Mouse (Mus musculus) gastrocnemius, adult 8-10 months (tissue): ENCODE measurements around the gene Trmt10c. TPM values are rescaled to one million over a fixed set of nuclear protein-coding genes. Genes with fewer than 3 reads are reported as not detected.
"Not testable (repeated sequence)": the region's sequence is repeated elsewhere in the genome, so short reads cannot be mapped to it uniquely, and the experiment has no call there.

Experiments used
- DNase-seq, 2 experiments: peaks; one replicate each; pipeline ENCODE4 v3.0.0; 2022; ENCODE audit warnings: low spot score in 2 of 2
- microRNA-seq: library from miRNA; unstranded; fragments of <30 nt; microRNA quantifications from one replicate; pipeline ENCODE4 v1.2.0, GENCODE M21; 2022
- total RNA-seq, 4 experiments: library from RNA; stranded (reverse); gene quantifications; 2 replicates each; pipeline ENCODE4 v1.2.4; 2022

Trmt10c gene
- total RNA-seq, 4 experiments from 2014 or later, result 8.0 to 8.9 (median 8.4) TPM

DNA sequence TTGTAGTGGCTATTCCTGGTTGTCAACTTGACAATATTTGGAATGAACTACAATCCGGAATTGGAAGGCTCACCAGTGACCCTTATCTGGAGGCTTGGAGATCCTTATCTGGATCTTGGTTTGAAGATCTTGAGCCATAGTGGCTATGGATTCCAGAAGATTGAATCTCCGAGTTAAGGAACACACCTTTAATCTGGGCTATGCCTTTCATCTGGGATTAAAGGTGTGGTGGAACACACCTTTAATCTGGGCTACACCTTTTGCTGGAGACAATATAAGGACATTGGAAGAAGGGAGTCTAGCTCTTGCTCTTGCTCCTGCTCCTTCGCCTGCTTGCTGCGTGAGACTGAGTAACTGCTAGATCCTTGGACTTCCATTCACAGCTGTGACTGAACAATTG, 10.4 kb upstream of the Trmt10c start, which contains the start of gene Senp7:
Senp7 (plus strand) TSS at position 301 of the 400 bp plus-strand sequence.
- DNase-seq, result not testable (repeated sequence)

DNA sequence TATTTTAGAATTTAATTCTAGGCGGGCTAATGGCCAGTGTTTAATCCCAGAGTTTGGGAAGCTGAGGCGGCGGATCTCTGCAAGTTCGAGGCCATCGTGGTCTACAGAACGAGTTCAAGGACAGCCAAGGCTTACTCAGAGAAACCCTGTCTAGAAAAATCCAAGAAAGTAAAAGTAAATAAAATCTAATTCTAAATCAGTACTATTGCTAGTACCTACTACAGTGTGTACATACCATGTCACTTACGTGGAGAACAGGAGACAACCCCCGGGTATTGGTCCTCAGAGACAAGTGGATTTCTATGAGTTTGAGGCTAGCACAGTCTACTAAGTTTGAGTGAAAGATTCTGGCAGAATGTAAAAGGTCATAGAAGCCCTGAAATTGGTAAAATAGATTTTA, 471 bp upstream of the Trmt10c start:
- no peak for DNase-seq

DNA sequence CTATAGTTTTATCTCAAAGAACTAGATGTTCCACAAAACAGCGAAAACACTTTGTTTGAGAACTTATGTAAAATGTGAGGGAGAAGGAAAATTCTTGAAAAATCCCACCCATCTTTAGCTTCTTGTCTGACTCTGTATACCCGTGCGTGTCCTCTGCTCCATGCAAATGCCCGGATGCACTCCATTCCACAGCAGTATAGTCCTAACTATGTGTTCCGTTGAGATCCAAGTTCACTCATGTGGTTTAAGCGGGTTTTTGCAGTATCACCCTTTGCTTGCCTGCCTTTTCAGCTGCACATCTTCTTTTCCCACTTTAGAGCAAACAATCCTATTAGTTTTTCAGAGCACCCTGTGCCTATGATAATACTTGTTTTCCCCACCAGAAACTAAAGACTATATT, 1.1 kb downstream of the Trmt10c start:
- DNase-seq, result no peak

DNA sequence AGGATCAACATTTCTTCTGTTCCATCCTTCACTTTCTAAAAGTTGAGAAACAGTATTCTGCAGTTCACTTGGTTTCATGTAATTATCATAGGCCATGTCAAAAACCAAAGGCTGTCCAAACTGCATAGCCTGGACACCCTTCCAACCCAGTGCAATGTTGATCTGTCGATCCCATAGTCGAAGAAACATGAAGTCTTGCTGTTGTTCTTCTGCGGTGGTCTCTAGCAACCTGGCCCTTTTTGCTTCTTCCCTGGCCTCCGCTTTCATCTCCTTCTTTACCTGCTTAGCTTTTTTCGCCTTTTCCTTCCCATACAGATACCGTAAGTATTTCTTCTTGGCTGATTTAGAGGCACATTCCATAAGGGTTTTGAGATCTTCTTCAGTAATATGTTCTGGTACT, 3.1 kb downstream of the Trmt10c start:
- no peak for DNase-seq

DNA sequence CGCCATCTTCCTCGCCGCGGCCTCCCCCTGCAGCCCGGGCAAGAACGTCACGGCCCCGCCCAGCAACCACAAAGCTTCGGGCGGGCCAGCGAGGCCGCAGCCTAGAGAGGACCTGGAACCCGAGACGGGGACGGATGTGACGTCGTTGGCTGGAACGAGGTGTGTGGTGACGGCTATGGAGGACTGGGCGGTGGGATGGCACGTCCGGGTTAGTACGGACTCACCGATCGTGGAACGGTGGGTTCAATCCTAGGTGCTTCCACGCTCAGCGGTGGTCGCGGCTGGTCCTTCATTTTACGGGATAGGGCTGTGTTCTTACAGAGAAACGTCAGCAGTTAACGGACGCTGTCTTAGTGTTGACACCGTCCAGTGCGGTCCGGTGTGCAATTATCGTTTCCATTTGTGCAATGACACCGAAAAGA, 7.9 kb downstream of the Trmt10c start, which contains the start of gene Pcnp:
Pcnp (minus strand) TSS at position 79 of the 422 bp plus-strand sequence.
- peak; percentile 97 for DNase-seq

DNA sequence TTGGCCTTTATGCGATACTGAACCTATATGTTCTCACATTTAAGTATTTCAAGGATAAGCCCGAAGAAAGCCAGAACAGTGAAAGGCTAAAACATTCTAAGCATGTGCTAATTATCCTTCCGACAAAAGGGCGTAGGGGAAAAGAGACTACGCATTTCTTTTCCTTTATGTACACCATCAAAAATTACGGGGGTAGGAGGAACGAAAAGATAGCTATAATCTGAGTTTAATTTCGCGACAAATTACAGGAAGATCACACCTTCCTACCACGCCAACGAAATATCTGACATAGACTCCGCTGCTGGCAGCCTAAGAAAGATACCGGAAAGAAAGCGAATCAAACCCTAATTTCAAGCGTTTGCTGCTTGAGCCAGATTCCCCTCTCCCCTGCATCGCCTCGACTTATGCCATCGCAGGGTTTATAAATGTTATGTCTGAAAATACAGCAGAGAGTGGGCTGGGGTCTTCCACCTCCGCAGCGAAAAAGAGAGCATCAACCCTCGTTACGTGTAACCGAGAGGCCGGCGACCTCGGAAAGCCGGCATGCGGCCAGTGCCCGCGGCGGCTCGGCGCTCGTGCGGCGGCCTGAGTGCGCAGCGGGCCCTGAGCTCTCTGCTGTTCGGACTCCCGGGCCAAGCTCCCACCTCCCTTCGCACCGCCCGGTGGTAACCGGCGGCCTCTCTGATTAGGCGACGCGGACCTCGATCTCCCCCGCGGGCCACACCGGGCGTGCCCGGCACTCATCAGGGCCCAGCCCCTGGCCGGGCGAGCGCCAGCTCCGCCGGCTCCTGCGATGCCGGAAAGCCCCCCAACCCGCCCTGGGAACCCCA, 8.7 kb downstream of the Trmt10c start:
- peak; percentile 53 for DNase-seq

- no peak for DNase-seq
These were observed 9.6 kb downstream of the Trmt10c start for GRCm38 (mm10) chr16:56027854-56028629.

GRCm38 (mm10) chr16:56019660-56020059, 18.0 kb downstream of the Trmt10c start:
- no peak for DNase-seq

- no peak for DNase-seq
These were observed 23.5 kb downstream of the Trmt10c start for GRCm38 (mm10) chr16:56014076-56014475.

DNA sequence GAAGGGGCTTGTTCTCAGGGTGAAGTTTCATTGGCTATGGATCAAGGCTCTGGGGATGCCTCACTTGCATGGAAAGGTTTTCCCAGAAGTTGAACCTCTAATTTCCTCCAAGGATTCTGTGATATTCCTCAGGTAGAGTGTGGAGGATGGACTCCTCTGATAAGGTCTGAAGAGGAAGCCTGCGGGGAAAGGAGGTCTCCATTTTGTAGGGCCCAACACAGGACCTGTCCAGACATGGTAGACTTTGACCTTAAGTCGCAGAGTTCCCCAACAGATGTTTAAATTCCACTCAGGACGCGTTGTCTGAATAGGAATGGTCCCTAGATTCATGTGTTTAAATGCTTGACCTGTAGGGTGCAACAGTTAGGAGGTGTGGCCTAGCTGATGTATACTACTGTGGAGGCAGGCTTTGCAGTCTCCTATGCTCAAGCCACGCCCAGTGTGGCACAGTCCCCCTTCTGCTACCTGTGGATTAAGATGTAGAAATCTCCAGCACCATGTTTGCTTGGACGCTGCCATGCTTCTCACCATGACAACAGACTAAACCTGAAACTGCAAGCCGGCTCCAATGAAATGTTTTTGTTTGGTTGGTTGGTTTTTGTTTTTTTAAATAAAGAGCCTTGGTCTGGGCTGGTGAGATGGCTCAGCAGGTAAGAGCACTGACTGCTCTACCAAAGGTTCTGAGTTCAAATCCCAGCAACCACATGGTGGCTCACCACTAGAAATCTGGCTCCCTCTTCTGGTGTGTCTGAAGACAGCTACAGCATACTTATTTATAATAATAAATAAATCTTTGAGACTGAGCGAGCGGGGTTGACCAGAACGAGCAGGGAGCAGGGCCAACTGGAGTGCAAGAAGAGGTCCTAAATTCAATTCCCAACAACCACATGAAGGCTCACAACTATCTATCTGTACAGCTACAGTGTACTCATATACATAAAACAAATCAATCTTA, 24.6 kb downstream of the Trmt10c start:
- DNase-seq, result no peak

DNA sequence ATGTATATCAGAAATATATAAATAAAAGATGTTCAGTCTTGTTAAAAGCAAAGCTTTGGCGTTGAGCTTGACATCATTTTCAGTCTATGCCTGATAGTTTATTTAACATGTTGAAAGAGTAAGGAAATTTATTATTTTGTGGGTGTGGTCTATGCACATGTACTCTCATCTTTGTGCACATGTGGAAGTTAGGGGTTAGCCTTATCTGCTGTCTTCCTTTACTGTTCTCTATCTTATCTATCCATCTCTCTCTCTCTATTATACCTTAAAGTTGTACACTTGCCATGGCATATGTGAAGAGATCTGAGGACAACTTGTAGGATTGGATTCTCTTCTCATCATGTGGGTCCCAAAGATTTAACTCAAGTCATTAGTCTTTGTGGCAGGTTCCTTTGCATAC, 28.8 kb downstream of the Trmt10c start:
- no peak for DNase-seq

- no peak for DNase-seq
These were observed 30.8 kb downstream of the Trmt10c start for GRCm38 (mm10) chr16:56006798-56007197.

DNA sequence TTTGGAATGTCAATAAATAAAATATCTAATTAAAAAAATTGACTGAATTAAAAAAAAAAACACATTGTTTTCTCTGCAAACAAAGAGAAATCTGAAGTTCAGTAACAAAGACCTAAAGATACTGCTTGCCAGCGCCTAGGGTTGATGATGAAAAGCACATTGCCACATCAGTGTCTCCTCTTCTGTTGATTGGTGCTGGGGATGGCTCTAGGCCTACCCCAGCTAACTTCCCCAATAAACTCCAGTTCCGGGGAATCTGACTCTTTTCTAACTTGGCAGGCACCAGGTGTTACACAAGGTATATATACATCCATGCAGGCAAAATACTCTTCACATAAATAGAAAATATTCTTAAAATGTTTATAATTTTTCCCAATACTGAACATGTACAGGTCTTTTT, 43.4 kb downstream of the Trmt10c start:
- no peak for DNase-seq

- no peak for DNase-seq
These were observed 47.3 kb downstream of the Trmt10c start for GRCm38 (mm10) chr16:55990311-55990710.

DNA sequence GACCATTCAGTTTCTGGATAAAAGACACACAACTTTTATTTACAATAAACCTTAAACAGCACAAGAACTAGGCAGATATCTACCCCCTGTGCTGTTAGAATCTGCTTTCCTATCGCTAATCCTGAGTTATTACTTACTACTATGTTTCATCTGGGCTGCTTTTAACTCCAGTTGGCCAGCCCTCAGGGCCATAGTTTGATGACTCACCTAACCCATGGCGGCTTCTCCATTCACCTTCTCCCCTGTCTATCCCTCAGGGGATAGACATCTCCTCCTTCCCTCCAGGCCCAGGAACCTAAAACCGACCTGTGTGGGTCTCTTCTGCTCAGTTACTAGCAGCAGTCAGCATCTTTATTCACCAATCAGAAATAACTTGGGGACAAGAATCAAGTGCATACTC, 51.6 kb downstream of the Trmt10c start:
- DNase-seq, result no peak

Small RNA genes lying within 50 kb of the gene (microRNA-seq; reads per million reads assigned to microRNA genes)
- gene Gm24047, result not detected

Other genes starting within 250 kb of the Trmt10c start
- 1 to 10 TPM in 2 of 4 experiments, under 1 TPM in 2; 0.61 to 1.1 (median 0.93) TPM for gene Nfkbiz, start 198.9 kb downstream of the Trmt10c start, total RNA-seq
- gene Nxpe3, start 142.5 kb downstream of the Trmt10c start, total RNA-seq, result under 1 TPM; 0.27 to 0.70 (median 0.38) TPM
- gene Cep97, start 103.0 kb downstream of the Trmt10c start, total RNA-seq, result 1 to 10 TPM; 4.3 to 7.2 (median 5.5) TPM
- gene Rpl24, start 71.5 kb downstream of the Trmt10c start, total RNA-seq, result 100 to 1,000 TPM; 479 to 689 (median 565) TPM
- gene Zbtb11, start 63.9 kb downstream of the Trmt10c start, total RNA-seq, result 10 to 100 TPM in 2 of 4 experiments, 1 to 10 TPM in 2; 9.6 to 15.0 (median 10.2) TPM
- 10 to 100 TPM; 54.8 to 66.4 (median 63.5) TPM for gene Pcnp, start 8.1 kb downstream of the Trmt10c start, total RNA-seq
- gene Senp7, start 10.5 kb upstream of the Trmt10c start, total RNA-seq, result 10 to 100 TPM in 1 of 4 experiments, 1 to 10 TPM in 3; 8.3 to 10.5 (median 9.3) TPM
- gene Impg2, start 166.5 kb upstream of the Trmt10c start, total RNA-seq, result not detected